In genomic region chr12:85195086-85195485, GRCm38 (mm10) we compare ENCODE assay signal across 9 mouse cellular contexts. TPM values are rescaled to one million over a fixed set of nuclear protein-coding genes. Genes with fewer than 3 reads are reported as not detected.
DNase-seq lines count a peak whose midpoint lies in the region; ATAC-seq and TF ChIP-seq lines count a peak whose summit lies in the region.
"Had no signal": no experiment of that assay in that cellular context is flagged by ENCODE, and none has a peak within 500 bp of the region (broad histone marks: within the 10 kb centered on the region; RNA-seq: fewer than 3 reads in every experiment).

No protein-coding gene starts in this region.

- no peak for TF ChIP-seq CTCF in intestine, postnatal 0 days (IDR thresholded peaks at IDR 0.05; ENCODE audit: low read depth)

- H3K27me3 ChIP-seq in intestine, embryonic 14.5 days (replicated peaks; ENCODE audit: control insufficient read depth, insufficient read depth, low read length) = no peaks in the 10 kb centered on the region
- H3K27me3 ChIP-seq in intestine, postnatal 0 days (replicated peaks; ENCODE audit: control insufficient read depth, insufficient read depth, low read length) = no peaks in the 10 kb centered on the region
- H3K27me3 ChIP-seq in limb, embryonic 15.5 days = no peaks in the 10 kb centered on the region

- H3K4me1 ChIP-seq in intestine, embryonic 14.5 days (replicated peaks; ENCODE audit: control insufficient read depth, insufficient read depth, low read length) = peaks cover 44% of the 10 kb centered on the region
- no peaks in the 10 kb centered on the region; the same call in 1 of the 2 replicates for H3K4me1 ChIP-seq in intestine, postnatal 0 days (replicated peaks; ENCODE audit: control insufficient read depth, insufficient read depth, low read length)
- H3K4me1 ChIP-seq in limb, embryonic 15.5 days = peaks cover 37% of the 10 kb centered on the region

- 62% methylated on average over 5 of the region's 5 CpGs for WGBS in intestine, embryonic 14.5 days
- 71% methylated on average over 5 of the region's 5 CpGs for WGBS in intestine, postnatal 0 days
- 70% methylated on average over 5 of the region's 5 CpGs for WGBS in limb, embryonic 15.5 days

- ATAC-seq in intestine, embryonic 14.5 days (replicated peaks; ENCODE audit: low FRiP score, low TSS enrichment, low read depth) = no peak
- ATAC-seq in intestine, postnatal 0 days = no peak
- 0 out of 2 replicates have a peak, but pooled peaks have one; percentile 2 for ATAC-seq in limb, embryonic 15.5 days (ENCODE audit: insufficient number of reproducible peaks, low FRiP score, low TSS enrichment, low read depth)

- peak overlapping the region; percentile 83; the same call in 1 of the 2 replicates for H3K27ac ChIP-seq in intestine, embryonic 14.5 days (ENCODE audit: low read depth)
- no peak overlapping the region for H3K27ac ChIP-seq in intestine, postnatal 0 days (ENCODE audit: low read depth, low read length)
- no peak overlapping the region for H3K27ac ChIP-seq in limb, embryonic 15.5 days

- H3K9ac ChIP-seq in intestine, embryonic 14.5 days (ENCODE audit: low read length) = no peak overlapping the region
- no peak overlapping the region for H3K9ac ChIP-seq in intestine, postnatal 0 days (ENCODE audit: low read depth, low read length)
- H3K9ac ChIP-seq in limb, embryonic 15.5 days = no peak overlapping the region

- no peaks in the 10 kb centered on the region for H3K36me3 ChIP-seq in intestine, embryonic 14.5 days (ENCODE audit: control insufficient read depth, insufficient read depth, low read length)
- no peaks in the 10 kb centered on the region for H3K36me3 ChIP-seq in intestine, postnatal 0 days (ENCODE audit: control insufficient read depth, insufficient read depth)
- H3K36me3 ChIP-seq in limb, embryonic 15.5 days = no peaks in the 10 kb centered on the region

- peak; percentile 65 for DNase-seq in gastrocnemius, postnatal 25 days
- no peak for DNase-seq in gastrocnemius, adult 8-10 months (ENCODE audit: low spot score in 2 of 2)
- no peak for DNase-seq in intestine, embryonic 14.5 days (ENCODE audit: low spot score)
- peak; percentile 51 for DNase-seq in MN1 (ENCODE audit: low spot score)
- DNase-seq in adrenal gland, adult 2 months = no peak
- no peak for DNase-seq in cerebellum, adult 9-10 months
- DNase-seq: thymus, adult 2 months had no signal

- H3K4me2 ChIP-seq in intestine, embryonic 14.5 days (ENCODE audit: low read length) = no peak overlapping the region
- H3K4me2 ChIP-seq in intestine, postnatal 0 days (replicated peaks; ENCODE audit: low read depth) = no peak overlapping the region
- no peak overlapping the region for H3K4me2 ChIP-seq in limb, embryonic 15.5 days

- H3K4me3 ChIP-seq in intestine, embryonic 14.5 days (ENCODE audit: low read depth, low read length) = no peak overlapping the region
- no peak overlapping the region for H3K4me3 ChIP-seq in intestine, postnatal 0 days (ENCODE audit: low read depth, low read length)
- no peak overlapping the region for H3K4me3 ChIP-seq in limb, embryonic 15.5 days

- H3K9me3 ChIP-seq in intestine, embryonic 14.5 days (ENCODE audit: control insufficient read depth, low read length) = no peaks in the 10 kb centered on the region
- no peaks in the 10 kb centered on the region for H3K9me3 ChIP-seq in intestine, postnatal 0 days (ENCODE audit: control insufficient read depth)
- H3K9me3 ChIP-seq in limb, embryonic 15.5 days = no peaks in the 10 kb centered on the region

RNA-seq across cellular contexts. Expression of gene Pgf, which starts 17.5 kb away (rescaled TPM):
- 1 to 10 TPM; 1.3 to 1.8 TPM for total RNA-seq in gastrocnemius, postnatal 25 days (2021)
- 1 to 10 TPM in 3 of 4 experiments, under 1 TPM in 1; 0.70 to 2.1 (median 1.5) TPM for total RNA-seq in gastrocnemius, adult 8-10 months (2022)
- polyA plus RNA-seq in intestine, embryonic 14.5 days (2014; fragmentation: Nextera tagmentation; extraction: Ambion mirVana) = 19.2 and 20.4 TPM in 2 replicates
- 3.9 and 4.2 TPM in 2 replicates for polyA plus RNA-seq in intestine, postnatal 0 days (2015; fragmentation: Nextera tagmentation; extraction: Ambion mirVana)
- 15.5 and 18.4 TPM in 2 replicates for polyA plus RNA-seq in limb, embryonic 15.5 days (2015; fragmentation: Nextera tagmentation; extraction: Ambion mirVana)
- 1 to 10 TPM in 1 of 2 experiments, under 1 TPM in 1; 0.37 to 2.8 TPM for total RNA-seq in adrenal gland, adult 2 months (2021)
- 0.63 and 1.6 TPM in 2 replicates for polyA plus RNA-seq in adrenal gland, adult 2 months (2012; rRNA removed)

RNA-seq across cellular contexts. Expression of gene Eif2b2, which starts 24.2 kb away (rescaled TPM):
- total RNA-seq in gastrocnemius, postnatal 25 days (2021) = 10 to 100 TPM; 47.1 to 54.2 TPM
- total RNA-seq in gastrocnemius, adult 8-10 months (2022) = 10 to 100 TPM; 50.2 to 68.0 (median 60.0) TPM
- 83.5 and 86.2 TPM in 2 replicates for polyA plus RNA-seq in intestine, embryonic 14.5 days (2014; fragmentation: Nextera tagmentation; extraction: Ambion mirVana)
- polyA plus RNA-seq in intestine, postnatal 0 days (2015; fragmentation: Nextera tagmentation; extraction: Ambion mirVana) = 44.5 and 44.9 TPM in 2 replicates
- 79.4 and 83.8 TPM in 2 replicates for polyA plus RNA-seq in limb, embryonic 15.5 days (2015; fragmentation: Nextera tagmentation; extraction: Ambion mirVana)
- 10 to 100 TPM; 64.2 to 95.9 TPM for total RNA-seq in adrenal gland, adult 2 months (2021)
- 94.8 and 100.0 TPM in 2 replicates for polyA plus RNA-seq in adrenal gland, adult 2 months (2012; rRNA removed)

RNA-seq across cellular contexts. Expression of gene Rps6kl1, which starts 44.0 kb away (rescaled TPM):
- 1 to 10 TPM in 1 of 2 experiments, under 1 TPM in 1; 0.95 to 1.1 TPM for total RNA-seq in gastrocnemius, postnatal 25 days (2021)
- total RNA-seq in gastrocnemius, adult 8-10 months (2022) = under 1 TPM; 0.31 to 0.46 (median 0.32) TPM
- polyA plus RNA-seq in intestine, embryonic 14.5 days (2014; fragmentation: Nextera tagmentation; extraction: Ambion mirVana) = 2.9 TPM in 2 replicates
- 1.3 and 1.9 TPM in 2 replicates for polyA plus RNA-seq in intestine, postnatal 0 days (2015; fragmentation: Nextera tagmentation; extraction: Ambion mirVana)
- polyA plus RNA-seq in limb, embryonic 15.5 days (2015; fragmentation: Nextera tagmentation; extraction: Ambion mirVana) = 0.53 and 0.88 TPM in 2 replicates
- 1 to 10 TPM in 1 of 2 experiments, under 1 TPM in 1; 0.37 to 1.5 TPM for total RNA-seq in adrenal gland, adult 2 months (2021)
- polyA plus RNA-seq in adrenal gland, adult 2 months (2012; rRNA removed) = 1.5 and 1.8 TPM in 2 replicates

Comparison
In these comparisons a context has a peak if more than half of its experiments do, and no peak if none do; other contexts are left out.
1. DNase-seq: peak in gastrocnemius, postnatal 25 days (single experiment) and MN1 (single experiment); none in gastrocnemius, adult 8-10 months (0 of 2), intestine, embryonic 14.5 days (single experiment), adrenal gland, adult 2 months (single experiment) and cerebellum, adult 9-10 months (single experiment).